In the genomic region with DNA sequence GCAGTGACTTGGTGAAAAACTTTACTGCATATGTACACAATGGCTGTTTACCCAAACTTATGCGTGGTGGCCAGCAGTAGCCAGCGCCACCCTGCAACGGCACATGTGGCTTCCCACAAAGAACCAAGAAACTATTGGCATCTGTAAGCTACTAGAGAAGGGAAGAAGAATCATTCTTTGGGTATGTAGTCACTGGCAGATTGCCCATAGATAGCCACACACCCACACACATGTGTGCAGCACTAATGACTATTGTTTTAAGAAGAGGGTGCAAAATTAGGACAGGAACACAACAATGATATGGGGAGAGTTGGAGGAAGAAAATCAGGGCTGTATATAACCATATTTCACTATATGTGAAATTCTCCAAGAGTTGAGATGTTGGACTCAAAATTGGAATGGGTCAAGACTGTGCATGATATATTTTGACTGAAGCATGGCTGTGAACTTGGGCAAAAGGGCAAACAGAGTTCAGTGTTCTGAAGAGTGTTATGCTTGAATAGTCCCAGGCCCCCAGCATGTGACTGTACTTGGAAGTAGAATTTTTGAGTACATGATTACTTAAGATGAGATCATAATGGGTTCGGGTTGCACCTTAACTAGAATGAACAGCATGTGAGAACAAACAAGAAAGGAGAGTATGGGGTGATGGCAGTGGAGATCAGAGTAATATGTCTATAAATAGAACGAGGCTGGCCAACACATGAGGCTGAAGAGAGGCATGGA, we compare ENCODE assay signal across 9 mouse cellular contexts.
"Had no signal": no experiment of that assay in that cellular context is flagged by ENCODE, and none has a peak within 500 bp of the region (broad histone marks: within the 10 kb centered on the region; RNA-seq: fewer than 3 reads in every experiment).

No protein-coding gene starts in this region.

- DNase-seq: layer of hippocampus, adult 9-11 months; layer of hippocampus, postnatal 36 days; liver; liver, embryonic 13.5 days; liver, postnatal 0 days; midbrain, embryonic 14.5 days; right cerebral cortex, adult 18-20 months; right cerebral cortex, postnatal 25 days; thymus, postnatal 4 days had no signal
